Comparison of ENCODE assay signal across 8 mouse cellular contexts in genomic region chr9:78447606-78447972, GRCm38 (mm10). TPM values are rescaled to one million over a fixed set of nuclear protein-coding genes. Genes with fewer than 3 reads are reported as not detected.
DNase-seq lines count a peak whose midpoint lies in the region; ATAC-seq and TF ChIP-seq lines count a peak whose summit lies in the region.

No protein-coding gene starts in this region.

- H3K4me1 ChIP-seq in heart, embryonic 14.5 days (ENCODE audit: control insufficient read depth in 2 of 2, insufficient read depth in 2 of 2, low read length in 2 of 2): peaks cover 3 to 10% of the 10 kb centered on the region in 2 experiments
- peaks cover 4 to 24% of the 10 kb centered on the region in 2 experiments for H3K4me1 ChIP-seq in MEL (ENCODE audit: control insufficient read depth in 1 of 2, insufficient read depth in 2 of 2, low read length in 2 of 2)
- H3K4me1 ChIP-seq in hindbrain, embryonic 13.5 days (replicated peaks): peaks cover 20% of the 10 kb centered on the region
- H3K4me1 ChIP-seq in midbrain, embryonic 12.5 days: peaks cover 13% of the 10 kb centered on the region

- H3K9me3 ChIP-seq in heart, embryonic 14.5 days (ENCODE audit: control insufficient read depth, low read length): no peaks in the 10 kb centered on the region
- no peaks in the 10 kb centered on the region for H3K9me3 ChIP-seq in MEL (replicated peaks; ENCODE audit: insufficient read depth, low read length)
- H3K9me3 ChIP-seq in hindbrain, embryonic 13.5 days: no peaks in the 10 kb centered on the region
- no peaks in the 10 kb centered on the region for H3K9me3 ChIP-seq in midbrain, embryonic 12.5 days

- no peak for TF ChIP-seq EP300 in MEL (IDR thresholded peaks at IDR 0.05; ENCODE audit: low read depth in 1 of 2, low read length in 2 of 2)

- no peak for TF ChIP-seq CTCF in MEL (IDR thresholded peaks at IDR 0.05 in 2 of 3, conservative IDR thresholded peaks at IDR 0.05 in 1 of 3; ENCODE audit: control insufficient read depth in 1 of 3, insufficient read depth in 1 of 3, low read depth in 2 of 3, low read length in 3 of 3, poor library complexity in 1 of 3, severe bottlenecking in 1 of 3)

- H3K79me2 ChIP-seq in MEL (ENCODE audit: control insufficient read depth, insufficient read depth, low read length, poor library complexity): peaks cover 21% of the 10 kb centered on the region

- no peak for ATAC-seq in heart, embryonic 14.5 days (ENCODE audit: insufficient number of reproducible peaks, insufficient read depth, low FRiP score, low read depth)
- peak; percentile 49 for ATAC-seq in hindbrain, embryonic 13.5 days (ENCODE audit: low FRiP score)
- ATAC-seq in midbrain, embryonic 12.5 days (ENCODE audit: low FRiP score, low read depth): peak; percentile 48
- no peak for ATAC-seq in CD4-positive, CD25-positive, alpha-beta regulatory T cell, adult 4 months

- H3K9ac ChIP-seq in heart, embryonic 14.5 days (ENCODE audit: low read length): peak overlapping the region; percentile 92
- peak overlapping the region; percentile 67 for H3K9ac ChIP-seq in MEL (ENCODE audit: control insufficient read depth, low read depth, low read length, poor library complexity, severe bottlenecking)
- H3K9ac ChIP-seq in hindbrain, embryonic 13.5 days: peak overlapping the region; percentile 90
- peak overlapping the region; percentile 86; the same call in 1 of the 2 replicates for H3K9ac ChIP-seq in midbrain, embryonic 12.5 days (replicated peaks)

- H3K27me3 ChIP-seq in heart, embryonic 14.5 days (ENCODE audit: control insufficient read depth, insufficient read depth, low read length): peaks cover 41% of the 10 kb centered on the region
- no peaks in the 10 kb centered on the region for H3K27me3 ChIP-seq in MEL (ENCODE audit: control insufficient read depth in 1 of 2, insufficient read depth in 2 of 2, low read length in 2 of 2)
- H3K27me3 ChIP-seq in hindbrain, embryonic 13.5 days: peaks cover 45% of the 10 kb centered on the region
- peaks cover 42% of the 10 kb centered on the region for H3K27me3 ChIP-seq in midbrain, embryonic 12.5 days

- 30% methylated on average over 9 of the region's 9 CpGs for WGBS in heart, embryonic 14.5 days
- 26% methylated on average over 9 of the region's 9 CpGs for WGBS in hindbrain, embryonic 13.5 days
- WGBS in midbrain, embryonic 12.5 days: 26% methylated on average over 9 of the region's 9 CpGs

- no peak overlapping the region for H3K27ac ChIP-seq in heart, embryonic 14.5 days (replicated peaks in 1 of 2; ENCODE audit: control insufficient read depth in 1 of 2, insufficient read depth in 1 of 2, low read depth in 2 of 2, low read length in 2 of 2)
- peak overlapping the region; percentile 54 for H3K27ac ChIP-seq in MEL (ENCODE audit: control insufficient read depth, low read depth, low read length)
- H3K27ac ChIP-seq in hindbrain, embryonic 13.5 days: no peak overlapping the region
- H3K27ac ChIP-seq in midbrain, embryonic 12.5 days (replicated peaks): no peak overlapping the region

- H3K4me3 ChIP-seq in heart, embryonic 14.5 days (ENCODE audit: control insufficient read depth in 1 of 2, insufficient read depth in 1 of 2, low read depth in 1 of 2, low read length in 2 of 2): peak overlapping the region; percentile 93 to 95
- peak overlapping the region; percentile 2 to 100 for H3K4me3 ChIP-seq in MEL (ENCODE audit: control insufficient read depth in 1 of 2, insufficient read depth in 1 of 2, low read depth in 2 of 2, low read length in 2 of 2)
- peak overlapping the region; percentile 92 for H3K4me3 ChIP-seq in hindbrain, embryonic 13.5 days
- peak overlapping the region; percentile 99 for H3K4me3 ChIP-seq in midbrain, embryonic 12.5 days

- no peak for DNase-seq in heart, postnatal 10 days
- no peak for DNase-seq in MEL (ENCODE audit: low read depth, low spot score)
- DNase-seq in cerebellum, adult 8-10 months: no peak
- no peak for DNase-seq in T-cell, adult 2 months (ENCODE audit: low spot score)

- TF ChIP-seq POLR2A in MEL (IDR thresholded peaks at IDR 0.05; ENCODE audit: control insufficient read depth in 1 of 2, insufficient read depth in 1 of 2, low read depth in 1 of 2, low read length in 2 of 2, poor library complexity in 1 of 2): no peak

- intact Hi-C loops in heart, postnatal 10 days (cut with DNase I): no loop called here

- H3K4me2 ChIP-seq in heart, embryonic 14.5 days (ENCODE audit: low read length): peak overlapping the region; percentile 73
- H3K4me2 ChIP-seq in hindbrain, embryonic 13.5 days: peak overlapping the region; percentile 73
- peak overlapping the region; percentile 60 for H3K4me2 ChIP-seq in midbrain, embryonic 12.5 days (replicated peaks)

- TF ChIP-seq RAD21 in MEL (IDR thresholded peaks at IDR 0.05; ENCODE audit: low read depth, low read length): no peak

- peaks cover 23% of the 10 kb centered on the region for H3K36me3 ChIP-seq in heart, embryonic 14.5 days (ENCODE audit: control insufficient read depth, insufficient read depth, low read length)
- peaks cover under 1 to 26% of the 10 kb centered on the region in 2 experiments for H3K36me3 ChIP-seq in MEL (ENCODE audit: control insufficient read depth in 1 of 2, insufficient read depth in 2 of 2, low read length in 2 of 2)
- H3K36me3 ChIP-seq in hindbrain, embryonic 13.5 days: peaks cover 12% of the 10 kb centered on the region
- peaks cover 9% of the 10 kb centered on the region for H3K36me3 ChIP-seq in midbrain, embryonic 12.5 days

TF ChIP-seq in MEL, 35 proteins besides CTCF, POLR2A, EP300 and RAD21:
- TF ChIP-seq HCFC1 (IDR thresholded peaks at IDR 0.05; ENCODE audit: low read depth, low read length): no peak
- 0 out of 2 replicates have a peak, but pooled peaks have one; percentile 3 for TF ChIP-seq MAX (IDR thresholded peaks at IDR 0.05; ENCODE audit: low read length)

RNA-seq across cellular contexts. Expression of gene Mto1, which starts 0.4 kb away (rescaled TPM):
- 30.6 and 33.6 TPM in 2 replicates for polyA plus RNA-seq in heart, embryonic 14.5 days (2014; fragmentation: Nextera tagmentation; extraction: Ambion mirVana)
- total RNA-seq in heart, postnatal 10 days (2021): 10 to 100 TPM; 18.9 to 21.8 TPM
- 28.7 and 32.3 TPM in 2 replicates for total RNA-seq in MEL (2012; rRNA removed)
- polyA plus RNA-seq in MEL (2012; ENCODE audit: insufficient read depth in 1 of 2, insufficient read length in 2 of 2, low read depth in 1 of 2, low replicate concordance in 2 of 2, missing spikeins in 1 of 2): 10 to 100 TPM in 1 of 2 experiments, not detected in 1; 27.7 TPM
- 27.3 and 28.8 TPM in 2 replicates for polyA plus RNA-seq in hindbrain, embryonic 13.5 days (2015; fragmentation: Nextera tagmentation; extraction: Ambion mirVana)
- 23.6 and 25.7 TPM in 2 replicates for polyA plus RNA-seq in midbrain, embryonic 12.5 days (2016; fragmentation: Nextera tagmentation; extraction: Ambion mirVana)
- polyA plus RNA-seq in CD4-positive, CD25-positive, alpha-beta regulatory T cell, adult 4 months (2017; shearing (Covaris generic)): 10 to 100 TPM; 15.6 to 19.1 TPM

RNA-seq across cellular contexts. Expression of gene Gm17324, which starts 1.0 kb away (rescaled TPM):
- polyA plus RNA-seq in heart, embryonic 14.5 days (2014; fragmentation: Nextera tagmentation; extraction: Ambion mirVana): 0.78 and 0.88 TPM in 2 replicates
- not detected for total RNA-seq in heart, postnatal 10 days (2021)
- total RNA-seq in MEL (2012; rRNA removed): 1.0 and 1.8 TPM in 2 replicates
- under 1 TPM in 1 of 2 experiments, not detected in 1; 0.36 TPM for polyA plus RNA-seq in MEL (2012; ENCODE audit: insufficient read depth in 1 of 2, insufficient read length in 2 of 2, low read depth in 1 of 2, low replicate concordance in 2 of 2, missing spikeins in 1 of 2)
- 0.99 and 1.3 TPM in 2 replicates for polyA plus RNA-seq in hindbrain, embryonic 13.5 days (2015; fragmentation: Nextera tagmentation; extraction: Ambion mirVana)
- polyA plus RNA-seq in midbrain, embryonic 12.5 days (2016; fragmentation: Nextera tagmentation; extraction: Ambion mirVana): 0.98 and 1.2 TPM in 2 replicates
- under 1 TPM in 1 of 2 experiments, not detected in 1; 0.51 TPM for polyA plus RNA-seq in CD4-positive, CD25-positive, alpha-beta regulatory T cell, adult 4 months (2017; shearing (Covaris generic))

RNA-seq across cellular contexts. Expression of gene Cgas, which starts 4.6 kb away (rescaled TPM):
- 0.77 and 0.88 TPM in 2 replicates for polyA plus RNA-seq in heart, embryonic 14.5 days (2014; fragmentation: Nextera tagmentation; extraction: Ambion mirVana)
- 1 to 10 TPM in 1 of 2 experiments, under 1 TPM in 1; 0.96 to 1.1 TPM for total RNA-seq in heart, postnatal 10 days (2021)
- total RNA-seq in MEL (2012; rRNA removed): 12.9 and 19.0 TPM in 2 replicates
- polyA plus RNA-seq in MEL (2012; ENCODE audit: insufficient read depth in 1 of 2, insufficient read length in 2 of 2, low read depth in 1 of 2, low replicate concordance in 2 of 2, missing spikeins in 1 of 2): 10 to 100 TPM in 1 of 2 experiments, not detected in 1; 20.9 TPM
- polyA plus RNA-seq in hindbrain, embryonic 13.5 days (2015; fragmentation: Nextera tagmentation; extraction: Ambion mirVana): 0.71 and 0.74 TPM in 2 replicates
- polyA plus RNA-seq in midbrain, embryonic 12.5 days (2016; fragmentation: Nextera tagmentation; extraction: Ambion mirVana): 0.39 and 0.77 TPM in 2 replicates
- 1 to 10 TPM; 2.3 to 3.1 TPM for polyA plus RNA-seq in CD4-positive, CD25-positive, alpha-beta regulatory T cell, adult 4 months (2017; shearing (Covaris generic))

RNA-seq across cellular contexts. Expression of gene Eef1a1, which starts 41.4 kb away (rescaled TPM):
- polyA plus RNA-seq in heart, embryonic 14.5 days (2014; fragmentation: Nextera tagmentation; extraction: Ambion mirVana): 3,749 and 4,011 TPM in 2 replicates
- 1,000 to 10,000 TPM; 3,592 to 3,750 TPM for total RNA-seq in heart, postnatal 10 days (2021)
- 11,891 and 13,182 TPM in 2 replicates for total RNA-seq in MEL (2012; rRNA removed)
- over 10,000 TPM; 11,701 to 60,504 TPM for polyA plus RNA-seq in MEL (2012; ENCODE audit: insufficient read depth in 1 of 2, insufficient read length in 2 of 2, low read depth in 1 of 2, low replicate concordance in 2 of 2, missing spikeins in 1 of 2)
- 3,538 and 3,562 TPM in 2 replicates for polyA plus RNA-seq in hindbrain, embryonic 13.5 days (2015; fragmentation: Nextera tagmentation; extraction: Ambion mirVana)
- 3,350 and 3,406 TPM in 2 replicates for polyA plus RNA-seq in midbrain, embryonic 12.5 days (2016; fragmentation: Nextera tagmentation; extraction: Ambion mirVana)
- polyA plus RNA-seq in CD4-positive, CD25-positive, alpha-beta regulatory T cell, adult 4 months (2017; shearing (Covaris generic)): over 10,000 TPM; 10,256 to 11,102 TPM

RNA-seq across cellular contexts. Expression of gene Ddx43, which starts 52.0 kb away (rescaled TPM):
- polyA plus RNA-seq in heart, embryonic 14.5 days (2014; fragmentation: Nextera tagmentation; extraction: Ambion mirVana): 0.08 and 0.30 TPM in 2 replicates
- not detected for total RNA-seq in heart, postnatal 10 days (2021)
- total RNA-seq in MEL (2012; rRNA removed): 4.7 and 5.5 TPM in 2 replicates
- polyA plus RNA-seq in MEL (2012; ENCODE audit: insufficient read depth in 1 of 2, insufficient read length in 2 of 2, low read depth in 1 of 2, low replicate concordance in 2 of 2, missing spikeins in 1 of 2): 1 to 10 TPM in 1 of 2 experiments, not detected in 1; 7.2 TPM
- 0.28 and 0.31 TPM in 2 replicates for polyA plus RNA-seq in hindbrain, embryonic 13.5 days (2015; fragmentation: Nextera tagmentation; extraction: Ambion mirVana)
- polyA plus RNA-seq in midbrain, embryonic 12.5 days (2016; fragmentation: Nextera tagmentation; extraction: Ambion mirVana): 0.15 and 0.17 TPM in 2 replicates
- 1 to 10 TPM; 2.6 to 4.7 TPM for polyA plus RNA-seq in CD4-positive, CD25-positive, alpha-beta regulatory T cell, adult 4 months (2017; shearing (Covaris generic))

Comparison
In these comparisons a context has a peak if more than half of its experiments do, and no peak if none do; other contexts are left out.
1. ATAC-seq: peak in hindbrain, embryonic 13.5 days (single experiment) and midbrain, embryonic 12.5 days (single experiment); none in heart, embryonic 14.5 days (single experiment) and CD4-positive, CD25-positive, alpha-beta regulatory T cell, adult 4 months (single experiment).
2. RNA of gene Cgas, which starts 4.6 kb away (polyA plus RNA-seq): 20.9 TPM in MEL; 2.3 to 3.1 TPM in CD4-positive, CD25-positive, alpha-beta regulatory T cell, adult 4 months, 0.77 to 0.88 TPM in heart, embryonic 14.5 days, 0.39 to 0.77 TPM in midbrain, embryonic 12.5 days and 0.71 to 0.74 TPM in hindbrain, embryonic 13.5 days; every median in the first group is over 4 times any median in the second.
3. Peak in every context shown above with its lines, with median percentiles within 50 percentile points of each other: H3K4me2 ChIP-seq, H3K4me3 ChIP-seq and H3K9ac ChIP-seq.